Mouse (Mus musculus): Measurements from ENCODE around the gene Chst15.

DNA sequence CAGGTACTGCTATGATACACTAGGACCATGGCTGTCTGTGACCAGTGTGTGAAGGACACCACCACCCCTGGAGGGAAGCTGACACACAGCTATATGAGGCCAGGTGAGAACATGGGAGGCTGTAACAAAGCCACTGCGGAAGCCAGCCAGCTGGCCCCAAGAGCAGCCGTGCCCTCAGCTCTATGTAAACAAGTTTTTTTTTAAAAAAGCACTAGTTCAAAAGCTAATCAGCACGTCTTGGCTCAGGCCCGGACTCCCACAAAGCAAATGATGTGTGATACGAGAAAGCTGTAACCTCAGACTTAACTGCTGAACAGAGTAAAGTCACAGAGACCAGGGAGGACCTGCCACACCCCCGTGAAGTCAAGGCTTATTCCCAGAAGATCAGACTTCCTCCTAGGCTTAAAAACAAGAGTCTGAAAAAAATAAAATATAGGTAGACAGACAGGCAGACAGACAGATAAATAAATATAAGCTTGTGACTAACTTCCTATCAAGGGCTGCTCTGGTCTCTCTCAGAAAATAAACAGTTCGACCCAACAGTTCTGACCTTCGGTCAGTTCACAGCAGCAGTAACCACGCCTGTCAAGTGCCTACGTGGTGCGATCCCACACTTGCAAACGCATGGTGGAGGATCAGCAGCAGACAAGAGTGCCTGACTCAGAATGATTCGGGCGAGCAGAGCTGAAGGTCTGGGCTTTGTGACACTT lies 30.2 kb downstream of the Chst15 start:
- TF ChIP-seq CTCF (IDR thresholded peaks at IDR 0.05; ENCODE audit: borderline replicate concordance, insufficient read depth, low read depth, low read length) (no peak), POLR2A (IDR thresholded peaks at IDR 0.05; ENCODE audit: borderline replicate concordance, insufficient read depth, low read length) (no peak)
